Comparison of ENCODE assay signal across 10 mouse cellular contexts in the genomic region with DNA sequence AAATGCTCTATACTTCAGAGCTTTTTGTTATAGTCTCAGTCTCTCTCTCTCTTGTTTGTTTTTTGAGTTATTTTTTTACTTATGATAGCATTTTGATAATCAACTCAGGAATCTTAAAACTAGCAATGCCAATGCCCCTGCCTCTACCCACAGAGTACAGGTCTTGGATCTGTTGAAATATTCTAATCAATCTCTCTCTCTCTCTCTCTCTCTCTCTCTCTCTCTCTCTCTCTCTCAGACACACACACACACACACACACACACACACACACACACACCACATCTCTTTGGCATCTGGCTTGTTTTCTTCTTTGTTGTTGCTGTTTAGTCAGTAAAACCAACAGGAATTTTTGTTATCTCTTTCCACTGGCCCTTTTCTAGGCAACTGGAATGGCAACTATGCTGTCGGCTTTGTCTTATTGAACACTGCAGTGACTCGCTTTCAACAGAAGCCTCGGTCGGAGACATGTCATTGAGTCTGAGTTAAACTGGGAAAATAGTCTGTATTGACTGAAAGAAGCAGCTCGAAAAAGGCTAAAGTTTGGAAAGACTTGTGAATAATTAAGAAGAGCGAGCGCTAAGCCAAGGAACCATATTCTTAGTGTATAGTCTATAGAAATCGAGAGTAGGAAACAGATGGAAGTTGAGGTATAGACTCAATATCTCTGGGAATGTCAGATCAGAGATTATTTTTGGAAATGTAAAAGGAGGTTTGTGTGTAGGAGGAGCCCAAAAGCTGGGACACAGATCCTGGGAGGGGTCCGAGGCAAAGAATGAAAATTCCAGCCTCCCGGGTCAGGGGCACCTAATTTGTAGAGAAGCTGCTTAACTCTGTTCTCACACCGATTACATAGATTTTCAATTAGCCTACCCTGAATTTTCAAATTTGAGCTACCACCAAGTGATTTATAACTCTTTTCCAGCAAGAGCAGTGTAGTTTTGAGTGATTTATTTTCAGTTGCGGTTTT. TPM values are rescaled to one million over a fixed set of nuclear protein-coding genes. Genes with fewer than 3 reads are reported as not detected.
DNase-seq lines count a peak whose midpoint lies in the region; ATAC-seq and TF ChIP-seq lines count a peak whose summit lies in the region.
"Had no signal": no experiment of that assay in that cellular context is flagged by ENCODE, and none has a peak within 500 bp of the region (broad histone marks: within the 10 kb centered on the region; RNA-seq: fewer than 3 reads in every experiment).

No protein-coding gene starts in this region.

- H3K36me3 ChIP-seq in lung, embryonic 14.5 days (ENCODE audit: insufficient read depth) = no peaks in the 10 kb centered on the region
- no peaks in the 10 kb centered on the region for H3K36me3 ChIP-seq in forebrain, embryonic 14.5 days (ENCODE audit: control insufficient read depth, insufficient read depth, low read length)
- H3K36me3 ChIP-seq in limb, embryonic 10.5 days = no peaks in the 10 kb centered on the region
- H3K36me3 ChIP-seq in stomach, embryonic 14.5 days (ENCODE audit: control insufficient read depth, insufficient read depth, low read length) = no peaks in the 10 kb centered on the region
- no peaks in the 10 kb centered on the region for H3K36me3 ChIP-seq in kidney, embryonic 14.5 days (ENCODE audit: control insufficient read depth, insufficient read depth, low read length)
- H3K36me3 ChIP-seq: G1E had no signal

- WGBS in lung, embryonic 14.5 days = 58% methylated on average over 12 of the region's 12 CpGs
- WGBS in forebrain, embryonic 14.5 days = 25% methylated on average over 12 of the region's 12 CpGs
- WGBS in limb, embryonic 10.5 days = 63% methylated on average over 12 of the region's 12 CpGs
- 63% methylated on average over 12 of the region's 12 CpGs for WGBS in stomach, embryonic 14.5 days
- WGBS in kidney, embryonic 14.5 days = 81% methylated on average over 12 of the region's 12 CpGs

- no peak overlapping the region for H3K9ac ChIP-seq in lung, embryonic 14.5 days
- peak overlapping the region; percentile 46; the same call in 1 of the 2 replicates for H3K9ac ChIP-seq in forebrain, embryonic 14.5 days (ENCODE audit: low read length)
- no peak overlapping the region for H3K9ac ChIP-seq in stomach, embryonic 14.5 days (replicated peaks; ENCODE audit: low read depth, low read length)
- H3K9ac ChIP-seq in kidney, embryonic 14.5 days (ENCODE audit: low read depth, low read length) = no peak overlapping the region

- peak overlapping the region; percentile 7 for H3K4me2 ChIP-seq in lung, embryonic 14.5 days
- peak overlapping the region; percentile 50 for H3K4me2 ChIP-seq in forebrain, embryonic 14.5 days (ENCODE audit: low read length)
- H3K4me2 ChIP-seq in stomach, embryonic 14.5 days (replicated peaks; ENCODE audit: low read depth, low read length) = peak overlapping the region; percentile 37
- no peak overlapping the region for H3K4me2 ChIP-seq in kidney, embryonic 14.5 days (replicated peaks; ENCODE audit: low read depth, low read length)

- H3K27ac ChIP-seq in lung, embryonic 14.5 days (ENCODE audit: low read depth) = no peak overlapping the region
- H3K27ac ChIP-seq in forebrain, embryonic 14.5 days (ENCODE audit: low read depth, low read length) = no peak overlapping the region
- H3K27ac ChIP-seq in limb, embryonic 10.5 days = peak overlapping the region; percentile 68; the same call in 1 of the 2 replicates
- H3K27ac ChIP-seq in stomach, embryonic 14.5 days (ENCODE audit: low read length) = no peak overlapping the region; the same call in 1 of the 2 replicates
- H3K27ac ChIP-seq in kidney, embryonic 14.5 days (ENCODE audit: low read depth, low read length) = no peak overlapping the region
- H3K27ac ChIP-seq: macrophage had no signal

- no peak for DNase-seq in lung, embryonic 14.5 days
- no peak for DNase-seq in lung, postnatal 4 days
- peak; percentile 48 for DNase-seq in forebrain, embryonic 14.5 days (ENCODE audit: low spot score)
- peak; percentile 35 for DNase-seq in limb, embryonic 10.5 days (ENCODE audit: low spot score)
- no peak for DNase-seq in spleen, postnatal 14 days (ENCODE audit: low spot score in 2 of 2)

- no peak overlapping the region for H3K4me3 ChIP-seq in lung, embryonic 14.5 days (ENCODE audit: low read depth, low read length)
- peak overlapping the region; percentile 10 for H3K4me3 ChIP-seq in forebrain, embryonic 14.5 days (ENCODE audit: low read depth, low read length)
- peak overlapping the region; percentile 36 for H3K4me3 ChIP-seq in limb, embryonic 10.5 days
- H3K4me3 ChIP-seq in stomach, embryonic 14.5 days (ENCODE audit: low read depth, low read length) = 0 out of 2 replicates have a peak overlapping the region, but pooled peaks have one; percentile 8
- H3K4me3 ChIP-seq in kidney, embryonic 14.5 days (ENCODE audit: low read length) = no peak overlapping the region

- H3K27me3 ChIP-seq in lung, embryonic 14.5 days (ENCODE audit: insufficient read depth, low read length) = no peaks in the 10 kb centered on the region
- no peaks in the 10 kb centered on the region for H3K27me3 ChIP-seq in forebrain, embryonic 14.5 days (replicated peaks; ENCODE audit: control insufficient read depth, insufficient read depth, low read length)
- no peaks in the 10 kb centered on the region for H3K27me3 ChIP-seq in limb, embryonic 10.5 days (ENCODE audit: low read depth, poor library complexity, severe bottlenecking)
- H3K27me3 ChIP-seq in stomach, embryonic 14.5 days (ENCODE audit: control insufficient read depth, insufficient read depth, low read length) = no peaks in the 10 kb centered on the region
- H3K27me3 ChIP-seq in kidney, embryonic 14.5 days (ENCODE audit: control insufficient read depth, insufficient read depth, low read length) = no peaks in the 10 kb centered on the region

- TF ChIP-seq CTCF in lung, embryonic 14.5 days (IDR thresholded peaks at IDR 0.05; ENCODE audit: low read depth) = no peak

- no peaks in the 10 kb centered on the region for H3K4me1 ChIP-seq in lung, embryonic 14.5 days (ENCODE audit: insufficient read depth)
- peaks cover 6% of the 10 kb centered on the region; the same call in 1 of the 2 replicates for H3K4me1 ChIP-seq in forebrain, embryonic 14.5 days (ENCODE audit: control insufficient read depth, insufficient read depth, low read length)
- peaks cover 21% of the 10 kb centered on the region for H3K4me1 ChIP-seq in limb, embryonic 10.5 days
- no peaks in the 10 kb centered on the region for H3K4me1 ChIP-seq in stomach, embryonic 14.5 days (ENCODE audit: control insufficient read depth, insufficient read depth, low read length)
- no peaks in the 10 kb centered on the region for H3K4me1 ChIP-seq in kidney, embryonic 14.5 days (ENCODE audit: control insufficient read depth, insufficient read depth, low read length)

- no peaks in the 10 kb centered on the region for H3K9me3 ChIP-seq in lung, embryonic 14.5 days (ENCODE audit: low read depth, low read length)
- H3K9me3 ChIP-seq in forebrain, embryonic 14.5 days (replicated peaks; ENCODE audit: control insufficient read depth, low read length) = no peaks in the 10 kb centered on the region
- no peaks in the 10 kb centered on the region for H3K9me3 ChIP-seq in limb, embryonic 10.5 days (replicated peaks)
- H3K9me3 ChIP-seq in stomach, embryonic 14.5 days (ENCODE audit: control insufficient read depth, low read depth, low read length) = no peaks in the 10 kb centered on the region
- no peaks in the 10 kb centered on the region for H3K9me3 ChIP-seq in kidney, embryonic 14.5 days (ENCODE audit: control insufficient read depth, low read length)

- ATAC-seq in lung, embryonic 14.5 days (ENCODE audit: insufficient read depth) = no peak
- peak; percentile 57 for ATAC-seq in forebrain, embryonic 14.5 days
- ATAC-seq in stomach, embryonic 14.5 days (ENCODE audit: insufficient number of reproducible peaks, insufficient read depth, low FRiP score, low read depth) = no peak
- ATAC-seq in kidney, embryonic 14.5 days (ENCODE audit: low FRiP score, low TSS enrichment) = no peak
- ATAC-seq in activated CD4-positive, CD25-positive, alpha-beta regulatory T cell, adult 4 months = no peak

RNA-seq across cellular contexts. Expression of gene Cxxc4, which starts 47.0 kb away (rescaled TPM):
- 2.1 and 2.4 TPM in 2 replicates for polyA plus RNA-seq in lung, embryonic 14.5 days (2014; fragmentation: Nextera tagmentation; extraction: Ambion mirVana)
- polyA plus RNA-seq in forebrain, embryonic 14.5 days (2014; fragmentation: Nextera tagmentation; extraction: Ambion mirVana) = 18.2 and 20.5 TPM in 2 replicates
- 3.6 and 5.4 TPM in 2 replicates for polyA plus RNA-seq in limb, embryonic 10.5 days (2016; fragmentation: Nextera tagmentation; extraction: Ambion mirVana)
- 10.6 and 11.2 TPM in 2 replicates for polyA plus RNA-seq in stomach, embryonic 14.5 days (2014; fragmentation: Nextera tagmentation; extraction: Ambion mirVana)
- polyA plus RNA-seq in kidney, embryonic 14.5 days (2014; fragmentation: Nextera tagmentation; extraction: Ambion mirVana) = 8.4 and 9.0 TPM in 2 replicates
- polyA plus RNA-seq in activated CD4-positive, CD25-positive, alpha-beta regulatory T cell, adult 4 months (2017; shearing (Covaris generic)) = under 1 TPM in 1 of 2 experiments, not detected in 1; 0.19 TPM
- polyA plus RNA-seq: G1E, macrophage had no signal

Comparison
In these comparisons a context has a peak if more than half of its experiments do, and no peak if none do; other contexts are left out.
1. DNase-seq: peak in forebrain, embryonic 14.5 days (single experiment) and limb, embryonic 10.5 days (single experiment); none in lung, embryonic 14.5 days (single experiment), lung, postnatal 4 days (0 of 2) and spleen, postnatal 14 days (0 of 2).
2. H3K4me3 ChIP-seq: peak in forebrain, embryonic 14.5 days (single experiment), limb, embryonic 10.5 days (single experiment) and stomach, embryonic 14.5 days (single experiment); none in lung, embryonic 14.5 days (single experiment) and kidney, embryonic 14.5 days (single experiment).